Mouse (Mus musculus) embryonic facial prominence, embryonic 15.5 days (tissue): Measurements from ENCODE around the gene Dtnbp1. TPM values are rescaled to one million over a fixed set of nuclear protein-coding genes. Genes with fewer than 3 reads are reported as not detected.

Source experiments
- ATAC-seq: fragments of 200-750 bp; cut with Nextera tagmentation; 2 replicates; pipeline ENCODE4 v1.8.0; 2017; ENCODE audit warnings: low read depth, moderate TSS enrichment; ENCODE audit not compliant: insufficient number of reproducible peaks, low FRiP score, low TSS enrichment
- H3K27ac ChIP-seq: fragments of 300-500 bp; sonication (generic); replicated peaks from 2 replicates; pipeline ENCODE4 v1.5.1; 2015; ENCODE audit warnings: mild to moderate bottlenecking, inconsistent platforms
- H3K27me3 ChIP-seq: fragments of 300-500 bp; sonication (generic); 2 replicates; pipeline ENCODE4 v1.6.1; 2015; ENCODE audit warnings: inconsistent platforms
- H3K36me3 ChIP-seq: fragments of 300-500 bp; sonication (generic); 2 replicates; pipeline ENCODE4 v1.6.1; 2015; ENCODE audit warnings: mild to moderate bottlenecking, inconsistent platforms
- H3K4me1 ChIP-seq: fragments of 300-500 bp; sonication (generic); 2 replicates; pipeline ENCODE4 v1.6.1; 2015; ENCODE audit warnings: inconsistent platforms
- H3K4me2 ChIP-seq: fragments of 300-500 bp; sonication (generic); replicated peaks from 2 replicates; pipeline ENCODE4 v1.6.1; 2015; ENCODE audit warnings: mild to moderate bottlenecking, inconsistent platforms
- H3K4me3 ChIP-seq: fragments of 300-500 bp; sonication (generic); replicated peaks from 2 replicates; pipeline ENCODE4 v1.5.1; 2015; ENCODE audit warnings: mild to moderate bottlenecking, inconsistent platforms
- H3K9ac ChIP-seq: fragments of 300-500 bp; sonication (generic); 2 replicates; pipeline ENCODE4 v1.6.1; 2015; ENCODE audit warnings: inconsistent platforms
- H3K9me3 ChIP-seq: fragments of 300-500 bp; sonication (generic); replicated peaks from 2 replicates; pipeline ENCODE4 v1.6.1; 2016; ENCODE audit warnings: inconsistent platforms
- WGBS: fragments of 180-500 bp; shearing (Covaris S2); methylation state at CpG from one replicate; pipeline ENCODE4 v1.1.7; 2015; 5-methylcytosine and 5-hydroxymethylcytosine counted together
- polyA plus RNA-seq: library from polyadenylated mRNA; unstranded; fragments of >200 nt; fragmentation: Nextera tagmentation; extraction: Ambion mirVana; gene quantifications from 2 replicates; pipeline ENCODE4 v1.2.1, GENCODE M21; 2015

Gene Dtnbp1
- polyA plus RNA-seq, 1 experiment from 2014 or later, result 65.7 TPM

- Histone ChIP-seq H3K27ac (no peak overlapping the region), H3K4me1 (peaks cover 21% of the 10 kb centered on the region), H3K9ac (no peak overlapping the region), H3K4me2 (no peak overlapping the region), H3K4me3 (no peak overlapping the region), H3K36me3 (peaks cover 31% of the 10 kb centered on the region), H3K27me3 (no peaks in the 10 kb centered on the region), H3K9me3 (no peaks in the 10 kb centered on the region)
- no peak for ATAC-seq
Observed at GRCm38 (mm10) chr13:44903416-44903815, 98.5 kb downstream of the Dtnbp1 start.

- Histone ChIP-seq H3K36me3 (peaks cover 42% of the 10 kb centered on the region), H3K4me1 (peaks cover 10% of the 10 kb centered on the region), H3K27ac (no peak overlapping the region), H3K9ac (no peak overlapping the region), H3K27me3 (no peaks in the 10 kb centered on the region), H3K9me3 (no peaks in the 10 kb centered on the region), H3K4me2 (no peak overlapping the region), H3K4me3 (no peak overlapping the region)
- 90% methylated on average over 6 of the region's 6 CpGs for WGBS
- ATAC-seq, result no peak
Observed at GRCm38 (mm10) chr13:44902299-44902698, 99.6 kb downstream of the Dtnbp1 start.

- H3K36me3 ChIP-seq, result peaks cover 28% of the 10 kb centered on the region
- no peak overlapping the region for H3K4me2 ChIP-seq
- no peak for ATAC-seq
- H3K27me3 ChIP-seq, result no peaks in the 10 kb centered on the region
- no peaks in the 10 kb centered on the region for H3K4me1 ChIP-seq
- H3K9me3 ChIP-seq, result no peaks in the 10 kb centered on the region
- 90% methylated on average over 12 of the region's 12 CpGs for WGBS
- no peak overlapping the region for H3K27ac ChIP-seq
- no peak overlapping the region for H3K4me3 ChIP-seq
- H3K9ac ChIP-seq, result no peak overlapping the region
Observed at GRCm38 (mm10) chr13:44896211-44896610, 105.7 kb downstream of the Dtnbp1 start.

- Histone ChIP-seq H3K4me2 (no peak overlapping the region), H3K27ac (no peak overlapping the region), H3K36me3 (peaks cover 9% of the 10 kb centered on the region), H3K4me1 (no peaks in the 10 kb centered on the region), H3K4me3 (no peak overlapping the region), H3K9me3 (no peaks in the 10 kb centered on the region), H3K27me3 (no peaks in the 10 kb centered on the region), H3K9ac (no peak overlapping the region)
- 68% methylated on average over 5 of the region's 5 CpGs for WGBS
- ATAC-seq, result no peak
Observed at GRCm38 (mm10) chr13:44891813-44892730, 109.9 kb downstream of the Dtnbp1 start.

- WGBS, result 69% methylated on average over 2 of the region's 2 CpGs
Observed at GRCm38 (mm10) chr13:44890612-44891011, 111.3 kb downstream of the Dtnbp1 start.

GRCm38 (mm10) chr13:44886221-44886620, 115.7 kb downstream of the Dtnbp1 start:
- Histone ChIP-seq H3K9ac (no peak overlapping the region), H3K4me1 (no peaks in the 10 kb centered on the region), H3K27ac (no peak overlapping the region), H3K4me3 (no peak overlapping the region), H3K4me2 (no peak overlapping the region), H3K9me3 (no peaks in the 10 kb centered on the region), H3K36me3 (peaks cover 2% of the 10 kb centered on the region; the same call in 1 of the 2 replicates), H3K27me3 (no peaks in the 10 kb centered on the region)
- 94% methylated on average over 2 of the region's 2 CpGs for WGBS
- no peak for ATAC-seq

More at GRCm38 (mm10) chr13:44890612-44891011, 111.3 kb downstream of the Dtnbp1 start:
- Histone ChIP-seq H3K36me3 (no peaks in the 10 kb centered on the region), H3K9ac (no peak overlapping the region), H3K9me3 (no peaks in the 10 kb centered on the region), H3K4me1 (no peaks in the 10 kb centered on the region), H3K4me2 (no peak overlapping the region), H3K4me3 (no peak overlapping the region), H3K27me3 (no peaks in the 10 kb centered on the region), H3K27ac (no peak overlapping the region)
- ATAC-seq, result no peak

- no peak for ATAC-seq
- WGBS, result 39% methylated on average over 4 of the region's 4 CpGs
- H3K9ac ChIP-seq, result no peak overlapping the region
- peak overlapping the region; percentile 60; the same call in 1 of the 2 replicates for H3K27ac ChIP-seq
- H3K4me3 ChIP-seq, result no peak overlapping the region
- H3K9me3 ChIP-seq, result no peaks in the 10 kb centered on the region
- H3K27me3 ChIP-seq, result no peaks in the 10 kb centered on the region
- H3K4me1 ChIP-seq, result peaks cover 15% of the 10 kb centered on the region
- peaks cover 2% of the 10 kb centered on the region; the same call in 1 of the 2 replicates for H3K36me3 ChIP-seq
- H3K4me2 ChIP-seq, result no peak overlapping the region
Observed at GRCm38 (mm10) chr13:44881001-44881400, 120.9 kb downstream of the Dtnbp1 start.

GRCm38 (mm10) chr13:44876799-44877198, 125.1 kb downstream of the Dtnbp1 start:
- Histone ChIP-seq H3K27me3 (no peaks in the 10 kb centered on the region), H3K4me1 (peaks cover 15% of the 10 kb centered on the region), H3K9ac (no peak overlapping the region), H3K4me2 (no peak overlapping the region), H3K36me3 (0 out of 2 replicates have a peak, but pooled peaks cover 5% of the 10 kb centered on the region), H3K4me3 (no peak overlapping the region), H3K27ac (no peak overlapping the region), H3K9me3 (no peaks in the 10 kb centered on the region)
- ATAC-seq, result no peak
- WGBS, result 55% methylated on average over 2 of the region's 2 CpGs

Other genes starting within 250 kb of the Dtnbp1 start
- gene Gm9817, start 76.5 kb upstream of the Dtnbp1 start, polyA plus RNA-seq, result 0.07 TPM in 1 of 2 replicates, not detected in the other